Mouse (Mus musculus) lung, postnatal 0 days (tissue): ENCODE results near the gene Lrmda.

ENCODE experiments used
- CTCF ChIP-seq: IDR thresholded peaks from 2 replicates; pipeline ENCODE4 v1.5.1; 2016; ENCODE audit warnings: antibody characterized with exemption, mild to moderate bottlenecking
- EP300 ChIP-seq: IDR thresholded peaks from 2 replicates; pipeline ENCODE4 v1.6.1; 2016; ENCODE audit warnings: antibody characterized with exemption, mild to moderate bottlenecking, control low read depth

DNA sequence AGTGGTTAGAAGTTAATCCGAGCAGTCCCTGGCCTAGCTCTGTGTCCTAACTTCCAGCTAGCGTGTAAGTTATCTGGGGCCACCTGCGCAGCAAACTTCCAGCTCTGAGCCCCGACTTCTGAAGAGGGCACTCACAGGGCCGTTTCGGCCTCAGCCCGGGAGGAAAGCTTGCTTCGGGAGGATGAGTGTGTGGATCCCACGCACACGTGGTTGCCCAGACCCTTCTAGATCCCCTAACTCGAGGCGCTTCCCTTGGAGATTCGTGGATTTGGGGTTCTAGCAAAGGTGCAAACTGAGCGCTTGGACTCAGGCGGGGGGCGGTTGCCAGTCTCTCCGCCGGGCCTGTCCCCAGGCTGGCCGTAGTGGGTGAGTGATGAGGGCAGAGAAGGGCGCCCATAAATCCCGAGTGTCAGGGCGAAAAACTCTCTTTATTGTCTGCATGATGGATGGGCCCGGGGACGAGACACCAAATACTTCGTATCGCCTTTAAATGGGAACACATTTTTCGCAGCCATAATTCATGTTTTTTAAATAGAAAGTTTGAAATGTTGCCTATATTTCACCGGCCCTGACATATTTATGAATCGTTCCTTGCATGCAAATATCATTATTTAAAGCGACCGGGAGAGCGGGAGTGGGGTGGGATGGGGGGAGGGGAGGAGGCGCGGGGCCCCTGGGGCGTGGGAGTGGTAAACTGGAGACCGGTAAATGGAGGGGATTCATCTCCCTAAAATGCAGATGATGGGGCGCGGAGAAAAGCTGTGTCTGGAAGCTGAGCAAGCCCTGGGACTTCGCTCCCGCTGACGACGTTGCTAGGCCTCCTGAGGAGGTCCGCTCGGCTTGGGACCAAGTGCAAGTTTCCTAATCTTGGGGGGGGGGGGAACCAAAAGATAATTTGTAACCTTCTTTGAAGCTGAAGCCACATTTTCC is 25.2 kb upstream of the Lrmda start:
- no peak for TF ChIP-seq CTCF
- no peak for TF ChIP-seq EP300
